Mouse (Mus musculus) left cerebral cortex, postnatal 25 days (tissue): ENCODE data around the gene Cyren. TPM values are rescaled to one million over a fixed set of nuclear protein-coding genes. Genes with fewer than 3 reads are reported as not detected.

Experiments used
- DNase-seq, 2 experiments: peaks; one replicate each; pipeline ENCODE4 v3.0.0; 2022; ENCODE audit warnings: low spot score in 2 of 2, mixed read lengths in 1 of 2
- intact Hi-C: fragments of 180-260 bp; cut with DNase I; formaldehyde crosslinking; loops from one replicate; pipeline ENCODE4 v1.15.1; 2025
- total RNA-seq, 2 experiments: library from RNA; stranded (reverse); gene quantifications; 2 replicates each; pipeline ENCODE4 v1.2.3; 2021

Gene Cyren
- total RNA-seq = 1 to 10 TPM; 5.5 to 6.1 TPM

DNA sequence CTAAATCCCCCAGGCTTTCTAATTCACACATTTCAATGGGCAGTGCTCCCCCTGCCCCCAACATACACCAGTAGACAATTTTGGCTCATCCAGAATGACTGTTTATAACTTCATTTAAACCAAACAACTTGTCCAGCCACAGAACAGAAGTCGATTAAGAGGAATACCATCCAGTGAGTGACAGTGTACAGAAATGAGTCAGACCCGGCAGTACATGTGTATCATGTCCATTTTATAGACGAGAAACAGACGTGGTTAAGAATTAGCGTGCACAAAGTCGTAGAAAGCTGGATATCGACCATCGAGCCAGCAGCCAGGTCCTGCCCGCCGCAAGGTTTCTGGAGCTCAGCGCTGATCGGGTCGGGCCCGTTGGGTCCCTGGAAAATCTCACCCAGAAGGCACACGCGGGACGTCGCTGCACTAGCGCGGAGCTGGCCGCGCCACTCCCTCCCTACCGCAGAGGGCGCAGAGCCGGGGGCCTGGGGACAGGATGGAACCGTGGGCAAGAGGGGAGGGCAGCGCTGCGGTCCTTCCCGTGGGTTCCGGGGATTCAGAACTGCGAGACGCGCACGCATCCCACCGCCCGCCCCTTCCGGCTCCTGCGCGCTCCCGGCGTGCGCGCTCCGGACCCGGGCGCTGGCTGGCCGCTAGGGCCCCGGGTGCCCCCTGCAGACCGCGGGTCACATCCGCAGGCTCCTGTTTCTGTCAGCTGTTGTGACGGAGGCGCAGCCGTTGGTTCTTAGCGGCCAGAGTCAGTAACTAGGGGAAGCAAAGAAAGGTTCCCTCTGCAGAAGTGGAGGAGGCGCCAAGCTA, at the start of gene Cyren:
TSS of gene Cyren (minus strand) at position 552 of the 813 bp plus-strand sequence.
- peak; percentile 92 to 93 for DNase-seq
- intact Hi-C loops = loop anchor here (1.0 to 5.0 kb wide), 2 partner anchors 97 to 365 kb away; partner anchors contain the start of gene Agbl3

- DNase-seq = no peak
- intact Hi-C loops = loop anchor here (5.0 kb wide), 1 partner anchor 415 kb away; no protein-coding TSS in a partner anchor
These were observed 49.7 kb upstream of the Cyren start for GRCm38 (mm10) chr6:34927594-34927993.

DNA sequence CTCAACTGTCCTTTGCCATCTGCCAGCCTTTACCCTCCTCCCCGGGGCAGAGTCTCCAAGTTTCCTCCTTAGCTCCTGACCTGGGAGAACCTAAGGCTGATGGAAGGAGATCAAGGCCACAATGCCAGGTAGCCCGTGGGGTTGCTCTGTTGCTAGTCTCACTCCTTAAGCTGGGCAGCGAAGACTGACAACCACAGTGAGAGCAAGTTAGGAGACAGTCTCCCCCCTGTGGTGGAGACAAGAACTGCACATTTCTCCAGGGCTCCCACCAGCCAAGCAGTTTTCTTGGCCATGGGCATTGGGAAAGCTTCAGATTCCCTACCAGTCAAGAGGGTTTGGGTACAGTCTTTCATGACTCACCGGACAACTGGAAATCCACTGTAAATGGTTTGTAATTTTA, 49.3 kb upstream of the Cyren start:
- peak; percentile 64 to 71 for DNase-seq
- intact Hi-C loops = loop anchor here (5.0 kb wide), 1 partner anchor 415 kb away; no protein-coding TSS in a partner anchor

DNA sequence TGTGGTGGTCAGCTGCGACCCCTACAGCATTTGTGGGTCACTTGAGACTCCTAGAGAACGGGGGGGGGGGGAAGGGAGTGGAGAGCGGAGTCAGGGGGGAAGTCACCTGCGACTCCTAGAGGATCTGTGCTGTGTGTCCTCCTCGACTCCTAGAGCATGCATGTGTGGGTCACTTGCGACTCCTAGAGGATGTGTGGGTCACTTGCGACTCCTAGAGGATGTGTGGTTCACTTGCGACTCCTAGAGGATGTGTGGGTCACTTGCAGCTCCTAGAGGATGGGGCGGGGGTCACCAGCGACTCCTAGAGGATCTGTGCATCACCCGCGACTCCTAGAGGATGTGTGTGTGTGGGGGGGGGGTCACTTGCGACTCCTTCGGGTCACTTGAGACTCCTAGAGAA, 44.1 kb upstream of the Cyren start:
- DNase-seq = peak; percentile 9 to 25
- intact Hi-C loops = no loop called here

GRCm38 (mm10) chr6:34920631-34921030, 42.8 kb upstream of the Cyren start:
- no peak for DNase-seq
- intact Hi-C loops = no loop called here

DNA sequence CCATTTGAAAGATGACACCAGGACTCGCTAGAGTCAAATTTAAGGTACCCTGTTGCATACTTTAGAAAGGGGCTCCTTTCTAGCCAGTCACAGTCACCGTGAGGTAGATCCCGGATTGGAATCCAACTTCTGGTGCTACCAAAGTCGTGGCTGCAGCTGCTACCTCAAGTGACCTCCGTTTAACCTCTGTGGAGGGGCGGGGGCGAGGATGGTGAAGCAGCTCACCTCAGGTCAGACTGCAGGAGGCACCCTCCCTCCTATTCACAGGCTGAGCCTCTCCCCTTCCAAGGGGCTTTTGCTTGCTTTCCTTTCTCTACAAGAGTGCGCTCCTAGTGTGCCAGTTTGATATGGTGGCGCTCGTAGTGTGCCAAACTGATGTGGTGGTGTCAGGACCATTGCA, 42.1 kb upstream of the Cyren start, which contains the start of gene Stra8:
TSS of gene Stra8 (plus strand) at position 208 of the 400 bp plus-strand sequence.
- DNase-seq = no peak
- intact Hi-C loops = no loop called here

GRCm38 (mm10) chr6:34919146-34919545, 41.3 kb upstream of the Cyren start:
- intact Hi-C loops = no loop called here
- no peak for DNase-seq

DNA sequence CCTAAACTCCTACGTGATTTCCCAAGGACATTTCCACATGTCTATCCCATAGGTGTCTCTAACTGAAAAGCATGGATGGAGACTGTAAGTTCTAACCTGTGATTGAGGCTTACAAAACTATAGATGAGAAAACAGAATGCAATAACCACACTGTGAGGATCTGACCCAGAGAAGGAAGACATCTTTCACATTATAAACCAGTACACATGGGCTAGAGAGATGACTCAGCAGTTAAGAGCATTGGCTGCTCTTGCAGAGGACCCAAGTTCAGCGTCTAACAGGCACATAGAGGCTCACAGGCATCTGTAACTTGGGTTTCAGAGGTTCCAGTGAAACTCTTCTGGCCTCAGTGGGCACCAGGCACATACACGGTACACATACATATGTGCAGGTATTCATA, 36.6 kb upstream of the Cyren start:
- intact Hi-C loops = no loop called here
- no peak for DNase-seq

DNA sequence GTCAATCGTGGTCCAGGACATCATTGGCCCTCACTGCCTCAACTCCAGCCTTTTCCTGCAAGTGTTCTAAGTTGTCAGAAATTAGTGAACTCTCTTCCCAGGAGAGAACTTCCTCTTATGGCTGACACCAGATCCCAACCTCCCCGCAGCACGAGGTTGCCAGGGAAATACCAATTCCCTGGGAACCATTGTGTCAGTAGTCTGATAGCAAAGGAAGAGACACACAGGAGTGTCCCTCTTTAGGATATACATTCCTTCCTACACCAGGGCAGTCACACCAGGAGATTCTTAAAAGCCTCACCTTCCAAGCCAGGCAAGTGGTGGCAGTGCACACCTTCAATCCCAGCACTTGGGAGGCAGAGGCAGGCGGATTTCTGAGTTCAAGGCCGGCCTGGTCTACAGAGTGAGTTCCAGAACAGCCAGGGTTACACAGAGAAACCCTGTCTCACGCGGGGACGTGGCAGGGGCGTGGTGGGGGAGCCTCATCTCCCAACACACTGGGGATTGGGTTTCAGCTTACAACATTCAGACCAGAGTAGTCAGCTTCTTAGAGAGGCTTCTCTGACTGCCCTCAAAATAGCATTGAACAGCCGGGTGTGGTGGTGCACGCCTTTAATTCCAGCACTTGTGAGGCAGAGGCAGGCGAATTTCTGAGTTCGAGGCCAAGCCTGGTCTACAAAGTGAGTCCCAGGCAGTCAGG, 35.6 kb upstream of the Cyren start:
- intact Hi-C loops = no loop called here
- no peak for DNase-seq

DNA sequence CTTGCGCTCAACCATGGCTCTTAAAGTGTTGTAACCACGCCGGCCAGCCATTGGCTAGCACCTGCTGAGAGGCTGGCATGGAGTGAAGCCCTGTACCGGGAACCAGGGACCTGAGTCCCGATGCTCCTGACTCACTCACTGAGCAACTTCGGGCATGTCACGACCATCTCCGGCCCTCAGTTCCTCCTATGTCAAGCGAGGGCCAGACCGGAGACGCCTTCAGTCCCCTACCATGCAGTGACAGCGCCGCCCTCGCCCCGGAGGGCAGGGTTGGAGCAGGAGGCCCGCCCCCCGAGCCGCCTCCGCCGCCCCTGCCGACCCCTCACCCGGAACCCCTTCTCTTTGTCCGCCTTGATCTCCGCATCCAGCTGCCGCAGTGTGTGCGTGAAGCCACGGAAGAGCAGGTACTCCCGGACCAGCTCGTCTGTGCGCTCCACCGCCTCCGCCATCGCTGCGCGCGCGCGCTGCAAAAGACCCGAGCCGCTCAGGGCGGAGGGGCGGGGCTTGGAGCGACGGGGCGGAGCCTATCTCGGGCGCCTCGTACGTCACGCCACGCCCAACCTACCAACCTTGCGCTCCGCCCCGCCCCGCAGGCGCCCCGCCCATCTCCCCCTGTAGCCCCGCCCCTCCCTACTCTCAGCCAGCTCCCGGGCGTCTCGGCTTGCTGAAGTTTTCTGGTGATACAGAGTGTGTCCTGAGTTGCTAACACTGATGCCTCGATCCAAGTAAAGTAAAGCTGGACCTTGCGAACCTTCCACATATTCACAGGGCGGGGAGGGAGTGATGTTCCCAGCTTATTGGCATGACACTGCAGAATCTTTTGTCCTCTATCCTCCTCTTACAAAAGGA, 32.7 kb upstream of the Cyren start, which contains the start of gene Wdr91:
TSS of gene Wdr91 (minus strand) at position 506 of the 849 bp plus-strand sequence.
- peak; percentile 92 to 93 for DNase-seq
- intact Hi-C loops = no loop called here

- DNase-seq = peak in 1 of 2 experiments; percentile 24
- intact Hi-C loops = no loop called here
These were observed 31.9 kb upstream of the Cyren start for GRCm38 (mm10) chr6:34909631-34910345.

DNA sequence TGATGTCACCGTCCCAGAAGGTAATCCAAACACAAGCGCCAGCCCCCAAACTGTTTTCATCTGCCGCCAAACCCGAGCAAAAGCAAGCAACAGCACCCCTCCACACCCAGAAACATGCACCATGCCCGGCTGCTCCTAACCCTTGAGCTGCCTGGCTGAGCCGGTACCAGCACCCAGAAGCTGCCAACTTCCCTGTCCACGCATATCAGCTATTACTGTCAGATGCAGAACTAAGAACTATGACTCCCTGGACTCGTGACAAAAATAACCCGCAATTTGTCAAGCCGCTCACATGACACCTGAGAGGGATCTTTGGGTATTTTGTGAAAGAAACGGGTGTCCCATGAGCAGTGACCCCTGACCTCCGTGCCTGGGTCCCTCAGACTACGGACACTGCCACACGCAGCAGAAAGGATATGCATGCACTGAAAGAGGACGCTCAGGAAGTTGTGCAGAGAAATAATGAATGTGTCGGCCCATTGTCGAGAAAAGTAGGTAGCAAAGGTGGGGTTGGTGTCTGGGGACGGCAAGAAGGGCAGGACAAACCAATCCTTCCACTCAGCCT, 29.9 kb upstream of the Cyren start:
- DNase-seq = no peak

GRCm38 (mm10) chr6:34907121-34907614, 29.3 kb upstream of the Cyren start:
- intact Hi-C loops = no loop called here
- DNase-seq = no peak

More for the DNA sequence above, 29.9 kb upstream of the Cyren start:
- intact Hi-C loops = no loop called here

- intact Hi-C loops = no loop called here
- DNase-seq = peak in 1 of 2 experiments; percentile 20
These were observed 28.8 kb upstream of the Cyren start for GRCm38 (mm10) chr6:34906661-34907060.

DNA sequence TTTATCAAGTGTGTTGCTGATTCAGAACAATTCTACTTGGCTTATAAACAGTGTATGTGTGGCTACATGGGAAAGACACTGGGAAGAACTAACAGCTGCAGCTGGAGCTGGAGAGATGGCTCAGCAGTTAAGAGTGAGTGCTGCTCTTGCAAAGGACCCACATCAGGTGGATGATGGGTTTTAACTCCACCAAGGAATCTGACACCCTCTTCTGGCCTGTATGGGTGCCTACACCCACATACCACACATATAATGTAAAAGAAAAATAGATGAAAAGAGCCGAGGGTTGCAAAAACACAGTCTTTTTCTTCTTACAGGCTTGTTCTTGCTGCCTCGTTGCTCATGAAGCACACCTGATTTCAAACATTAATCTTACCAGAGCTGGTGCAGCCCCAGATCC, 28.3 kb upstream of the Cyren start:
- no peak for DNase-seq
- intact Hi-C loops = no loop called here

- no peak for DNase-seq
- intact Hi-C loops = no loop called here
These were observed 26.5 kb upstream of the Cyren start for GRCm38 (mm10) chr6:34904361-34904760.

DNA sequence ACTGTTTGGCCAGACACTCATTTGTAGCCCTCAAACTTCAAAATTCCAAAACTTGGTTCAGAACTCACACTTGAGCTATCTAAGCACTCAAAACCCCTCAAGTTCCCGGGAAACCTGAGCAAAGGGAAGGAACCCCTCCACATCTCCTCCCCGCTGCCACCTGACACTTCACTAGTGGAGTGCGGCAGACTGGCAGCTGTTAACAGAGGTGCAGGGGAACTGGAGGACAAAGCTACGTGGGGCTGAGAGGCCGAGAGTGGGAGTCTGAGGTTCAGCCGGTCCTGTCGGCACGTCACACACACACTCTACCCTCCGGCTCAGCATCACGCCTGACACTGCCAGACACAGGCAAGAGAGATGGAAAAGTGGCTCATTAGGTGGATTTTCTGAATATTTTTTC, 26.0 kb upstream of the Cyren start:
- intact Hi-C loops = no loop called here
- DNase-seq = no peak

GRCm38 (mm10) chr6:34903441-34903840, 25.6 kb upstream of the Cyren start:
- no peak for DNase-seq
- intact Hi-C loops = no loop called here

DNA sequence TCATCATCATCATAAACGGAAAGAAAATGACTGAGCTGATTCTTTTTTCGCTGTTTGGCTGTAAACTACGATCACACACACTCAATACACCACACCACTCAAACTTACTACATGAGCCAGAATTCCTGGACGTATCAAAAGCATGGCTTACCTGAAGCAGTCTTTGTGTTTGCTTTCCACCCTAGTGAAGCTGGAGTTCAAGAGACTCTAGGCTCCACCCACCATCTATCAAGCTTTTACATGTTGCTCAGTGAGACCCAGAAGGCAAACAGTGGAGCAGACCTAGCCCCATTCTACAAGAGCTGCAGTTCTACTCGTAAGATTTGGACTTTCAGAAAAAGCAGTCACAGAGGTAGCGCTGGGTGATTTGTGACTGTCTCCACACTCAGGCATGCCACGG, 24.7 kb upstream of the Cyren start:
- intact Hi-C loops = no loop called here
- DNase-seq = no peak
